Mouse (Mus musculus): ENCODE results near the gene Ilkap.

The Ilkap gene

DNA sequence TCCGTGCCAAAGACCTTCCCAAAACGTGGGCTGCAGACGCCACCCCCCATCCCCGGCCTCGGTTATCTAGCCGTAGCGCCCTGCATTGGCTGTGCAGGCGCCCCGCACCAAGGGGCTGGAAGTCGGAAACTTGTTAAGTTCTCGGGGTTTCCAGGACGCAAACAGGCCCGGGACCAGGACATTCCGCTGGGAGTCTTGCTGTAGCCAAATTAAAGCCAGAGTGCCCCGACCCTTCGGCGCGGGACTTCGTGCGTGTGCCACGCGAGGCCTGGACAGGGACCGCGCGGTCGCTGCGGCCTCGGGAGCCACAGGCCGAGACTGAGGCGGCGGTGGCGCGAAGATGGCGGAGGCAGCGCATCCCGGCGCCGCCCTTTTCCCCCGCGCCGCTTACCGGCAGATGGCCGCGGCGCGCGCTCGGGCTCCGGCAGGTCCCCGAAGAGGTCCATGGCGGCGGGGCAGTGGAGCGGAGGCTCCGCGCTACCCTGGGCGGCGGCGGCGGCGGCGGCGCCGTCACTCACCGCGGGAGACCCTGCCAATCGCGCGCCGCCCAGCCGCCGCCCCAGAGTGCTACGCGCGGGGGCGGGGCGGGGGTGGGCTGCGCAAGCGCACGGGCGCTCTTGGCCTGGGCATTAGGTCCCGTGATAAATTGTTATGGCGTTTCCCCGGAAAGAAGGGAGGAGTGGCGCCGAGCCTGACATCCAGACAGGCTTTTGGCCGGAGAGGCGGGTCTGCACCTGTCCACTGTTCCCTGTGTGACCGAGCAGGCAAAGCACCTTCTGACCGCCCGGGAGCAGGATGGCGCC, at the start of gene Ilkap:
Ilkap (minus strand) TSS at position 556 of the 803 bp plus-strand sequence.
- in situ Hi-C loops (cut with MseI, MboI): no loop called here

DNA sequence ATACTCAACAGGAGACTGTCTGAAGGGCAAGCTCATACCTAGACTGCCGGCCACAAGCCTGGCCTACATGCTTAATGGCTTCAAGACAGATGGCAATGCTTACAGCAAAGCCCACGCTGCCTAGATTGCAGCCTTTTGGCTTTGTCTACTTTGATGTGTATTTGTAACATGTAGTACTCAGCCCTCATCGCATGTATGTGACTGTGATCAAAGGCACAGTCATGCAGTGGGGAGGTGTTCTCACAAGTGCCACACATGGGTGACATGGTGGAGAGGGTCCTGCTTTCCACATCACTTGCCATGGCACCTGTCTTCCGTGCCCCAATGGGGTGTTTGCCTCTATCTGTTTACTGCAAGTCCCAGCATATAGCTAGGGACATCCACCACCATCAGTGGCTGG, 47.9 kb upstream of the Ilkap start:
- in situ Hi-C loops (cut with MseI, MboI): no loop called here

DNA sequence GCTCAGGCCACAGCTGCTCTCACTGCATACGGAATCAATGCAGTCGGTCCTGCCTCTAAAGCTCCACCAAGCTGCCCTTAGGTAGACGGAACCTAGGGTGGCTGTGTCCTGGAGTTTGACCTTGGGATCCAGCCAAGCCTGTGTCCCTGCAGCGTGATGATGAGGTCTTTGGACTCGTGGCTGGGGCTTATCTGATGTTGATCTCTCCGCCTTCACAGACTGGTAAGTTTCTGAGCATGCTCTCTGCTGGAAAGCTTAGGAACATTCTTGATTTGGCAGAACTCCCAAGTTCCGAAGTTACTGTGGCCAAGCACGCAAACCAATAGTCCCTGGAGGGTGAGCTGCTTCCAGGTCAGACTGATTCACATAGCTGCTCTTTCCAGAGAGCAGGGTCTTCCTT, 47.4 kb upstream of the Ilkap start:
- in situ Hi-C loops (cut with MseI, MboI): no loop called here

DNA sequence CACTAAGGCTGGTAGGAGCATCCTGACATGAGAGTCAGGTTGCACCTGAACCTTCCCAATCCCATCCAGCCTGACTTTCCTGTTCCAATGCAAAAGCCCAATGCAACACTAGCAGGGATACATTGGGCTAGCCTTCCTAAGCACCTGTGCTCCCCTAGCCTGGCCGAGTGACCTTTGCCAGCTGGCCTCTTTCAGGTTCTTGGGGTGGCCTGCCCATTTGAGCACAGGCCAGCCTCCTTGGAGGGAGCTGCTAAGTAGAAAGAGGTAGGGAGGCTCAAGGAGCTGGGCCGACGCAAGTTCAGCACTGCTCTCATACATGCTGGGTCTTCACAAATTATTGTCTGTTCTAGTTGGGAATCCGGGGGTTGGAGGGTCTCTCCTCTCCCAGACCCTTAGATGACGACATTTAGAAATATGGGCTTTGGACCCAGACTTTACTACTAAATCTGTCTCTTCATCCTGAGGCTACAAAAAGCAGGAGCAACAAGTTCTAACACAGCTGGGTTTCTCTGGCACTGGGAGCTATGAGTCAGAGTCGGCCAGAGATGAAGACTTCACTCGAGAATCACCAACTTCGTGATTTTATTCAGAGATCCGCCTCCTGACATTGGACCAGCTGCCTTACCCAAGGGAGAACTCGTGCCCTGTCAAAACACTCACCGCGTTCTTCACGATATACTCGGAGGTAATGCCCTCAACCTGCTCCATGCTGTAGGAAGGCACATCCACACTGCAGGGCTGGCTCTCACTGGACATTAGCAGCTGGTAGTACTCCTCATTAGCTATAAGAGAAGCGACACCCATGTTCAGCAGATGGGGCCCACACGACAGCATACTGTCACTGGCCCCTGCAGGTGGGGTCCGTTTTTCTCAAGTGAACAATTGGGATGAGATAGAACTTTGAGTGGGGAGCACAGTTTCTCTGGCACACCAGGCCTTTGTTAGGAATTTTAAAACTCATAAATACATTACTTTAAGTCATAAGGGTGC, 46.5 kb upstream of the Ilkap start:
- in situ Hi-C loops (cut with MseI, MboI): no loop called here

DNA sequence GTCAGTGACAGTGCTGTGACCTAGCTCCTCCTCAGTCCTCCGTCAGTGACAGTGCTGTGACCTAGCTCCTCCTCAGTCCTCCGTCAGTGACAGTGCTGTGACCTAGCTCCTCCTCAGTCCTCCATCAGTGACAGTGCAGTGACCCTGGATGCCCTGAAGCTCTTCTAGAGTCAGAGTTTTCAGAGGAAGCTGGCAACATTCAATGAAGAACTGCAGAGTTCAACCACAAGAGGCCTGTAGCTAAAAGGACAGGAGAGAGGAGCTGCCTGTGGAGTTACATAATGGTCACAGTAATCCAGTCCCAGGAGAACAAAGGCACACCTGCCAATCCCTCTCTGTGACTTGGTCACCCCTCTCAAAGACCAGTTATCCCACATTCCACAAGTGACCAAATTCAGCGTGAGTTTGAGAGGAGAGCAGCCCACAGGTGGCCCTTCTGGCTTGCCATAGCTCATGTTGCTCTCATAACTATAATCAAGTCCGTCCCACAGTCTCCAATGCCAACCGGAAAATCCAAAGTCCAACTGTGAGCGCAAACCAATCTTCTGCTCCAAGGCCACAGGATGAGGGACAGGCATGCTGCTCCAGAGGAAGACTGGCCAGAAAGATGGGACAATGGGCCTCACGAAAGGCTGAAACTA, 43.9 kb upstream of the Ilkap start:
- in situ Hi-C loops (cut with MseI, MboI): no loop called here

DNA sequence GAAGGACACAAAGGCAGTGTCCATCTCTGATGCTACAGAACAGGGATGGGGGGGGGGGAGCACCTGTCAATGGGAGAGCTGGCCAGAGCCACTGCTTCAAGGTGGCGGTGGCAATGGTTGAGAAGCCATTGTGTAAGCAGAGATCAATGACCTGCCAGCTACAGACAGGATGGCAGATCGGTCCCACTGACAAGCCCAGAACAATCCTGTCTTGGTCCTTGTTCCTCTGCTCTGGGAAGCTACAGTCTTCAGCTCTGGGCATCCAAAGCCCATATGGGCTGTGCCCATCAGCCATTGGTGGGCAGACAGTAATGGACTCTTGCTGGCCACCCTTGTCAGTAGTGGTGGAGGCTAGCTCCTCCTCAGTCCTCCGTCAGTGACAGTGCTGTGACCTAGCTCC, 43.2 kb upstream of the Ilkap start:
- in situ Hi-C loops (cut with MseI, MboI): no loop called here

DNA sequence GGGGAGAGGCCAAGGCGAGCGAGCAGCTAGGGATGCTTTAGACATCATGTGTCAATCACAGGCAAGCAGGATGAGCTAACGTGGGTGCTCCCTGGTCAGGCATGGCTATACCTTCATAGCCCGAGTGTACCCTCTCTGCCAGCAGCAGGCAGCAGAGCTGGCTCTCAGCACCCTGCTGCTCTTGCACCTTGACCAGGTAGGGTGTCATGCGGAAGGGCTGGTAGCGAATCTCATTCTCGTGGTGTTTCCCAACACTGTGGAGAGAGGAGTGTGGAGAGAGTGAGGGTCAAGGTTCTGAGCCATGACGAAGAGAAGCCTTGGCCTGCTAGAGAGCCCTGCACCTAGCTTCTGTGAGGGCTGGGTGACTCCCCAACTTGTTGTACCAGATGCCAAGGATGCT, 41.2 kb upstream of the Ilkap start:
- in situ Hi-C loops (cut with MseI, MboI): no loop called here

DNA sequence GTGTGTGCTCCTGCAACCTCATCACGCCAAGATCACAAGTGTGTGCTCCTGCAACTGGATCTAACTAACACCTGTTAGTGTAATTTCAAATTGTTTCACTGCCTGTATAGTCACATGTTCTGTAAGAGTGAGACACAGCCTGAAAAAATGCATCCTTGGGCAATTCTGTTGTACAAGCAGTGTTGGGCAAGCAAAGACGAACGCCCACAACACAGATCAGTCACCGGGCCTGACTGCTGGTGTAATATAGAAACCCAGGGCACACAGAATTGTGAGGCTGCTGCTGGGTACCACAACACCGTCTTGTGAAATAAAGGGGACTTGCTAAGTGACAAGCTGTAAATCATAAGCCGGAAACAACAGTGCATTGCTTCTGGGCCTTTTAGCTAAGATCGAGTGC, 39.0 kb upstream of the Ilkap start:
- in situ Hi-C loops (cut with MseI, MboI): no loop called here

DNA sequence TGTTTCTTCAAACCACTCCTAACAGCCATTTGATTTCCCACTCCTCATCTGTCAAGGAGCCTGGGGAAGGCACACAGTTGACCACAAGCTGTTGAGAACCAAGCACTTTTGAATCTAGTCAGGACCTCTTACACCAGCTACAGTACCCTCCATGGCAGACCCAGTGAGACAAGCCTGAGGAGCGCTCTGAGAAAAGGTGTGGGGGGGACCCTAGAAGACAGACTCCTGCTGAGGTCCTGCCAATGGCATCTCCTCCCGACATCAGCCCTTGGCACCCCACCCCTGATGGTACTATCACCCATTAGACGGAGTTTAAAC, 38.4 kb upstream of the Ilkap start:
- in situ Hi-C loops (cut with MseI, MboI): no loop called here

DNA sequence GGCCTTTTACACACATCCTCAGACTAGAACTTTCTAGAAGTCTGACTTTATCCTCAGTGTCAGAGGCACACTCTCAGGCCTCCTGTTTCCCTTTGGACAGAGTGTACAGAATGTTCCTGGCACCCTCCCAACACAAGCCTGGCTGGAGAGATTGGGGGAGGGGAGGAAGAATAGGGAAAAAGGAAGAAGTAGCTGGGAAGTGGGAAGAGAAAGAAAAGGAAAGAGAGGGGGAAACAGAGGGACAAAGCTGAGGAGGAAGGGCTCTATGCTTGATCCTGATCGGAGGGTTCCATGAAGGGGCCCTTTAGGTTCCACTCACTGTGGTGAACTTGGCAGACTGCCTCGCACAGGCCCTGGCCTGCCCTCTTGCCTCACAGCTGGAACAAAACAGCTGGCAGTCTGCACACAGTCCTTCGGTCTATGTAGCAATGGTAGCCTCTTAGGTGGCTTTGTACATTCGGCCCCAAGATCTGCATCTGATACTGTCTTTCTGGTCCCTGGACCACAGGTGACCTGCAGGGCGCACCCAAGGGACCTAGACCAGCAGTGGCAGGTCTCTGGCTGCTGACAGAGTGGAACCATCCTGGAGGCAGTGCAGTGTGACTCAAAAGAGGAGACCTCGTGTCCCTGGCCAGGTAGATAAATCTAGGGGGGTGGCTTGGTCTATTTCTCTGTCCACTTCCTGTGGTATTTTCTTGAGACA, 37.9 kb upstream of the Ilkap start:
- in situ Hi-C loops (cut with MseI, MboI): no loop called here

DNA sequence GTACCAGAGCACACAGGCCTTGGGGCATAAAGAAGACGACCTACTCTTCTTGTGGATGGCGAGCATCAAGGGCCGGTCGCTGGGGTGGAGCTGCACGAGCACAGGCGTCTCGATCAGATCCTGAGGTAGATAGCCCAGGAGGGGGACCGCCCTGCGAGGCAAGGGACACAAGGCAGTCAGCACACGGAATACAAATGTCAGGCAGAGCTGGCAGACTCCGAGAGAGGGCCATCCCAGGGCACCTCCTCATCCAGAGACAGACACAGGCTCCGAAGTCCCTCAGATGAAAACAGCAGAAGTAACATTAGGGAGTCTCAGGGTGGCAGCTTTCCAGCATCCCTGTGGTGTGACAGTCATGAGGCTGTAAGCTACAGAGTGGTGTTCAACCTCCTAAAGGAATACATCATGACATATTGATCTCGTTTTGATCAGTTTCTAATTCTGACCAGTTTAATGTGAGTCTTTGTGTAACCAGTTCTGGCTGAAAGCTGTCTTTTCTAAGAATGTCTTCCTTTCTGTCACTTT, 37.1 kb upstream of the Ilkap start:
- in situ Hi-C loops (cut with MseI, MboI): no loop called here

DNA sequence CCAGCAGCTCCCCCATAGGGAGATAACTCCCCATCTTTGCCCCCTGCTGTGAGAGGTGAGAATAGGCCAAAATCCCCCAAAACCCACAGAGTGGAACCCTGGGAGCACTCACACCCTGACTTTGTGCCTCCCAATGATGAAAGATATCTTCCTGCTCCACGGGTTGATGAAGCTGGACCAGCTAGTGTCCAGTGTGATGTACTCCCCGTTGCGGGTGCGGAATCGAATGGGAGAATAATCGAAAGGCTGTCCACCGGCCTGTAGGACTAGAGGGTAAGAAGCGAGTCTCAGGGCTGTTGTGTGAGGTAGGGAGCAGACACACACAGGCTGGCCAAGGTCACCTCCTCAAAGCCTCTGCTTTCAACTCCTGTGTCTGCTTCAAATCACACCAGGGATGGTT, 36.3 kb upstream of the Ilkap start:
- in situ Hi-C loops (cut with MseI, MboI): no loop called here

DNA sequence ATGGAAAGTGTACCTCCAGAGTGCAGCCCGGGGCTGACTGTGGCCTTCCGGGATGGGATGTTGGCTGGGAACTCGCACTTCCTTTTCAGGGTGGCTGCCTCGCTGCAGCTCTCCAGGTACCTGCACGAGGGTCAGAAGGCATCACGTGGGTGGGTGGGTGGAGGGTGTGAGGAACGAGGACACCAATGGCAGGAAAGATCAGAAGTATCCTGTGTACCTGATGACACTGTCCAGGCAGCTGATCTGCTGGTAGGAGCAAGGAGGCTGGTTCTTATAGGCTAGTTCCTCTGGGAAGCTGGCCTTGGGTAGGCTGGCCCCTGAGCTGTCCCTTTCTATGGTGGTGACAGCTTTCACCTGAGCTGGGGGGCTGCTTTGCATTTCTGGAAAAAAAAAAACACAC, 32.1 kb upstream of the Ilkap start:
- in situ Hi-C loops (cut with MseI, MboI): no loop called here

DNA sequence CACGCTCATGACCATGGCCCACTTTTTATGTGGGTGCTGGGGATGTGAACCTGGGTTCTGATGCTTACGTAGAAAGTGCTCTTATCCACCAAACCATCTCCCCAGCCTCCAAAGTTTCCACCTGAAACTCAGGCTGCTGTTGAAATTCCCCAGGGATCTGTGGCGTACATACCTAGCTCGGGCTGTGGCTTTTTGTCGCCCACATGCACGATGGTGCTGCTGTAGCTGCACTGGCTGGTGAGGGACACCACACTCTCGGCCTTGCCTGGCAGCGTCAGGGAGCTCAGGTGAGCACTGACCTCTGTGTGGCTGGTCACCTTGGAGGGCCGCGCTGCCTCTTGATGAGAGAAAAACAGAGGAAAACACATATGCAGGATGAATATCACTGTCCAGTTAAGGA, 30.6 kb upstream of the Ilkap start:
- in situ Hi-C loops (cut with MseI, MboI): loop anchor here in 1 of 2 experiments (5.0 kb wide), 1 partner anchor 58 kb away; no protein-coding TSS in a partner anchor

DNA sequence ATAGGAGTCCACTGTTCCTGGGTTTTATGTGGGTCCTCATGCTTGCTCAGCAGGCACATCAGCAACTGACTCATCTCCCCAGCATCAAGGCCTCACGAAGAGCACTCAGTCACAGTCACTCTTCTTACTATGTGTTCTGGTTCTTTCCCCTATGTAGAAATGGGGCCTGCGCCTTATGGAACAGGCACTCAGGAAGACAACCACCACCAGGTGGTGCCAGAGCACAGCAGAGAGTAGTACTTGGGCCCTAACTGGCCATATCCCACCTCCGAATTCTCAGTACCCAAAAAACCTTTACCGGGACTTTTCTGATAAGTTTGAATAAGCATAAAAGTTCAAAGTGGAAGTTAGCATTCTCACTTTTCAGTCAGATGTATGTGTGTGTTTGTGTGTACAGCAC, 30.0 kb upstream of the Ilkap start:
- in situ Hi-C loops (cut with MseI, MboI): loop anchor here in 1 of 2 experiments (5.0 kb wide), 1 partner anchor 59 kb away; no protein-coding TSS in a partner anchor

DNA sequence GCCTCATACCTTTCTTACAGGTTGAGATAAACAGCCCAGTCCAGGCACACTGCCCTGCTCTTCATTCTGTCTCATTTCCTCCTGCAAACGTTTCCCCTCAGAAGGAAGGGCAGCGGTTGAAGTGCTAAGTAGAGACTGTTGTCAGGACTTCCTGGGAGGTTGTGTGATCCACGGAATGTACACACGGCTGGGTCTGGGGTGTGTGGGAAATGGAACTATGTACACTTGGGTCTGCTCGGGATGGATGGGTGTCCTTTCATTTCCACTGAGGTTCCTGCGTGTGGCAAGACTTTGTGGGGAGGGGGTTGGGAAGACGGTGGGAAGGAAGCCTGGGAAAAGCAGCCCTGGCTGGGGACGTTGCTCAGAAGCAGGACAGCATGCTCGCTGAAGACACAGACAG, 27.8 kb upstream of the Ilkap start:
- in situ Hi-C loops (cut with MseI, MboI): loop anchor here in 1 of 2 experiments (5.0 kb wide), 1 partner anchor 61 kb away; no protein-coding TSS in a partner anchor

DNA sequence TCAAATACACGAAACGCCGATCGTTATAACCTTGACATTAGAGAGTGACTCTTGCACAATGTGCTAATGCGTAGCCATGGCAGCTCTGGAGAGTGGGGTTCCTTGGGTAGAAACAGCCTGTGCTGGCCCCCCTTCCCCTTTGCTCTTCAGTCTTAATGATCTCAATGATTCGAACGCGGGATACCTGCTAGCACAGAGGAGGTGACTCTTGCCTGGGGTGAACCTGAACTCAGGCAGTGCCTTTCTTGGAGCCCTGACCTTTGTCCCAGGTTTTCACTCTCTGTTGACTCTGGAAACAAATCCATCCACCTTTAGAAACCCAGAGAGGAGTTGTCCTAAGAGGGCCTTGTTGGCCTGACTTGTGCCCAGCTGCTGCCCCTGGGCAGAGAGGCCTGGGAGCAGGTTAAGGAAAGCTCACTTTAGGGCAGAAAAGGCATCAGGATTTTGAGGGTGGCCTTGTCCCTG, 22.0 kb upstream of the Ilkap start:
- in situ Hi-C loops (cut with MseI, MboI): no loop called here

DNA sequence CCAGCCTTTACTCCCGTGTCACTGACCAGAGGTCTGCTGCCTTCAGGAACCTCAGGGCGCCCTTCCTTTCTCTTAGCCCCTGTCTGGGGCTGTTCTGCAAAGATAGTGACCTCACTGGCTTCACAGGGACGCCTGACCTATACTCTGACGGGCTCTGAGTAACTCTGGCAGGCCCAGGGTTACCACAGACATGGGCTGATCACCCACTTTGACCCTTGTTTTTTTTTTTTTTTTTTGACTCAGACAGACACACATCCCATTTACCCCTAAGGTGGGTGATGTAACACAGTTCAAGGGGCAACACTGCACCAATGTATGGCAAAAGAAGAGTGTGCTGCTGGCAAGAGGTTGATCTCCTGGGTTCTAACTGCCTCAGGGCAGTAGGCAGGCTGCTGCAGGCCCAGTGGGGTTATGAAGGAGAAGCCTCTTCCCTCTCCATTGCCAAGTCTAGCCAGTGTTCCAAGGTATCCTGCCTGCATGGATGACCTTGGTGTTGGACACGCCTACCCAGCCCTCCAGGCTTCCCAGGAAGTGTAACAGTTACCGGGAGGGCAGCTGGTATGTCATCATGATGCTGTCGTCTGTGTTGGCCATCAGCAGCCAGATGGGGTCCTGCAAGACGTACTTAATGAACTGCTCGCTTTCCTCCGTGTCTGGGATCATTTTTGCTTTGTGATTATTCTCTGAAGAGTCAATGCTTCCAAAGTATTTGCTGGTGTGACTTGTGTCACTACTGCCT, 21.4 kb upstream of the Ilkap start:
- in situ Hi-C loops (cut with MseI, MboI): no loop called here

DNA sequence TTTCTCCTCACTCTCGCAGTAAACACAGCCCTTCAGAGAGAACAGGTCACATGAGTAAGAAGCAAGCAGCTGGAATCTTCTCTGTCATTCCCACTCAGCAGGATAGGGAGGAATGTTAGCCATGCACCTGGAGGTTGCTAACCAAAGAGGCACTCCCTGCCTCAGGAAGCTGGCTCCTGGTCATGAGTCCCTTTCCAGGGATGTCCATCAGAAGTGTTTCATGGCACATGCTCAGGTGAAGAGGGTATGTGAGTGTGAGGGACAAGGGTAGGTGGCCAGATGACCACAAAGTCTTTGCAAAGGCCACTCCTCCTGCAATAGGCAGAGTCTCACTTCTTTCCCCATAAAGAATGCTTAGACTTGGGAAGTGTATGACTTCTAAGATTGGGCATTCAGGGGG, 19.4 kb upstream of the Ilkap start:
- in situ Hi-C loops (cut with MseI, MboI): no loop called here

DNA sequence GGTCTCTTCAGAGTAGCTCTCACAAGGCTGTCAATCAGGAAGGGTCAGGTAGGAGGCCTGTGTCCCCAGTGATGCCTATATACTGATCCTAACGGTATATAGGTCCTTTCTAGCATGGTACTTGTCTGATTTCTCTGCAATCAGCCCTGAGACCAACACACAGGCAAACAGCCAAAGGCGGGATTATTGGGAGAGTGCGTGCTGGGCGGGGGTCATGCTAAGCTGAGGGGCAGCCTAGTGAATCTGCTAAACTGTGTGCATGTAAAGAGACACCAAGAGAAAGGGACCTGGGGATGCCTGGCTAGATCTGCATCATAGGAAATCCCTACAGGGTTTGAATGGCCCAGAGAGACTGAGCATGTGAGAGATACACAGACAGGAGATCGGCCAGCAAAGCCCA, 16.7 kb upstream of the Ilkap start:
- in situ Hi-C loops (cut with MseI, MboI): no loop called here

Data from mouse trophoblast stem cell (cell line).